11 mouse cellular contexts compared by ENCODE assay signal in the genomic region with DNA sequence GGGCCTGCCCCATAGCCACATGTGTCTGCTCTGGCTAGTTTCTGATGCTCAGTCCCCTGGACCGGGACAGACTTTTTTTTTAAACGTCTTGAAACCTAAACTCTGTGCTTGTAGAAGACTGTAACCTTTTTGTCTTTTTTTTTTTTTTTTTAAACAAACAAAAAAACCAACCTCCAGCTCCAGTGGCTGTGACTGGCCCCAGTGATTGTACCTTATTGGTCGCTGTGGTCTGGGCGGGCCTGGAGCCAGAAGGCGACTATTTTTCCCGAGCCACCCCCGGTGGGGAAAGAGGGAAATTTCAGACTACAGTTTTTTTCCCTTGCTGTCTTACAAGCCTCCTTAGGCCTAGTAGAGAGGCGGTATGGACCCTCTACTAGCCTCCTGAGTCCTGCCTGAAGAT. TPM values are rescaled to one million over a fixed set of nuclear protein-coding genes. Genes with fewer than 3 reads are reported as not detected.
DNase-seq lines count a peak whose midpoint lies in the region; ATAC-seq and TF ChIP-seq lines count a peak whose summit lies in the region.
"Had no signal": no experiment of that assay in that cellular context is flagged by ENCODE, and none has a peak within 500 bp of the region (broad histone marks: within the 10 kb centered on the region; RNA-seq: fewer than 3 reads in every experiment).

A gene (plus strand): TSS at position 301 of the 400 bp plus-strand sequence.

- H3K4me2 ChIP-seq in neural tube, embryonic 15.5 days = no peak within 1 kb of the TSS
- no peak within 1 kb of the TSS for H3K4me2 ChIP-seq in embryonic facial prominence, embryonic 15.5 days (replicated peaks)
- H3K4me2 ChIP-seq: intestine, embryonic 15.5 days had no signal

- no peak for DNase-seq in layer of hippocampus, adult 18-20 months (ENCODE audit: low spot score in 2 of 2)
- no peak for DNase-seq in layer of hippocampus, adult 9-10 months (ENCODE audit: low spot score)
- DNase-seq in neural tube, embryonic 10.5 days (ENCODE audit: extremely low spot score, low spot score) = no peak
- no peak for DNase-seq in kidney, adult 11 months

- H3K4me1 ChIP-seq in neural tube, embryonic 15.5 days = peaks cover 39% of the 10 kb centered on the region
- peaks cover 9% of the 10 kb centered on the region for H3K4me1 ChIP-seq in embryonic facial prominence, embryonic 15.5 days
- H3K4me1 ChIP-seq in olfactory bulb, adult 2 months (ENCODE audit: control insufficient read depth, insufficient read depth, low read length) = peaks cover 19% of the 10 kb centered on the region

- no peak for TF ChIP-seq CTCF in olfactory bulb, adult 2 months (IDR thresholded peaks at IDR 0.05; ENCODE audit: insufficient read depth, low read depth, low read length)

- H3K27ac ChIP-seq in neural tube, embryonic 15.5 days (replicated peaks) = no peak within 1 kb of the TSS
- H3K27ac ChIP-seq in embryonic facial prominence, embryonic 15.5 days (replicated peaks) = no peak within 1 kb of the TSS
- no peak within 1 kb of the TSS for H3K27ac ChIP-seq in olfactory bulb, adult 2 months (ENCODE audit: insufficient read depth, low read depth, low read length)
- H3K27ac ChIP-seq: intestine, embryonic 15.5 days; macrophage had no signal

- no peak for TF ChIP-seq POLR2A in olfactory bulb, adult 2 months (IDR thresholded peaks at IDR 0.05; ENCODE audit: insufficient read depth, low read depth, low read length)

- ATAC-seq in neural tube, embryonic 15.5 days (ENCODE audit: low FRiP score) = no peak
- no peak for ATAC-seq in embryonic facial prominence, embryonic 15.5 days (ENCODE audit: insufficient number of reproducible peaks, low FRiP score, low TSS enrichment, low read depth)
- ATAC-seq in granulocyte monocyte progenitor cell, adult 5-6 weeks (replicated peaks; ENCODE audit: poor library complexity, severe bottlenecking) = no peak
- ATAC-seq: forebrain, embryonic 16.5 days; intestine, embryonic 15.5 days had no signal

- no peak within 1 kb of the TSS for H3K9ac ChIP-seq in neural tube, embryonic 15.5 days (replicated peaks)
- H3K9ac ChIP-seq in embryonic facial prominence, embryonic 15.5 days = no peak within 1 kb of the TSS
- H3K9ac ChIP-seq: intestine, embryonic 15.5 days had no signal

- H3K27me3 ChIP-seq in neural tube, embryonic 15.5 days (replicated peaks) = 0 out of 2 replicates have a peak, but pooled peaks cover 2% of the 10 kb centered on the region
- H3K27me3 ChIP-seq in embryonic facial prominence, embryonic 15.5 days = no peaks in the 10 kb centered on the region
- H3K27me3 ChIP-seq: intestine, embryonic 15.5 days had no signal

- H3K9me3 ChIP-seq in neural tube, embryonic 15.5 days (replicated peaks) = no peaks in the 10 kb centered on the region
- no peaks in the 10 kb centered on the region for H3K9me3 ChIP-seq in embryonic facial prominence, embryonic 15.5 days (replicated peaks)
- H3K9me3 ChIP-seq: intestine, embryonic 15.5 days had no signal

- 74% methylated on average over 8 of the region's 8 CpGs for WGBS in neural tube, embryonic 15.5 days
- WGBS in embryonic facial prominence, embryonic 15.5 days = 70% methylated on average over 8 of the region's 8 CpGs
- 61% methylated on average over 8 of the region's 8 CpGs for WGBS in olfactory bulb, adult 2 months

- no peak within 1 kb of the TSS for H3K4me3 ChIP-seq in neural tube, embryonic 15.5 days (replicated peaks)
- no peak within 1 kb of the TSS for H3K4me3 ChIP-seq in embryonic facial prominence, embryonic 15.5 days (replicated peaks)
- H3K4me3 ChIP-seq in olfactory bulb, adult 2 months (ENCODE audit: insufficient read depth, low read depth, low read length) = no peak within 1 kb of the TSS
- H3K4me3 ChIP-seq: intestine, embryonic 15.5 days had no signal

- peaks cover 68% of the 10 kb centered on the region for H3K36me3 ChIP-seq in neural tube, embryonic 15.5 days
- peaks cover 67% of the 10 kb centered on the region for H3K36me3 ChIP-seq in embryonic facial prominence, embryonic 15.5 days

RNA-seq across cellular contexts. Expression of the gene that starts here (rescaled TPM):
- 10 to 100 TPM; 14.8 to 17.6 TPM for total RNA-seq in layer of hippocampus, adult 18-20 months (2021)
- 10.3 and 11.3 TPM in 2 replicates for polyA plus RNA-seq in neural tube, embryonic 15.5 days (2015; fragmentation: Nextera tagmentation; extraction: Ambion mirVana)
- polyA plus RNA-seq in embryonic facial prominence, embryonic 15.5 days (2015; fragmentation: Nextera tagmentation; extraction: Ambion mirVana) = 7.7 and 10.7 TPM in 2 replicates
- not detected in 2 replicates for polyA plus RNA-seq in olfactory bulb, adult 2 months (2012; ENCODE audit: insufficient read depth, insufficient read length, low replicate concordance, missing spikeins)
- 1.5 and 3.1 TPM in 2 replicates for total RNA-seq in granulocyte monocyte progenitor cell, adult 5-6 weeks (2014; fragmentation: Nextera tagmentation)
- total RNA-seq in granulocyte monocyte progenitor cell, adult 5-6 weeks (2017) = 0.26 and 1.8 TPM in 2 replicates
